20 mouse cellular contexts compared by ENCODE assay signal in genomic region chr2:164859640-164860432, GRCm38 (mm10). TPM values are rescaled to one million over a fixed set of nuclear protein-coding genes. Genes with fewer than 3 reads are reported as not detected.
DNase-seq lines count a peak whose midpoint lies in the region; ATAC-seq and TF ChIP-seq lines count a peak whose summit lies in the region.
"Had no signal": no experiment of that assay in that cellular context is flagged by ENCODE, and none has a peak within 500 bp of the region (broad histone marks: within the 10 kb centered on the region; RNA-seq: fewer than 3 reads in every experiment).

No protein-coding gene starts in this region.

- no peaks in the 10 kb centered on the region for H3K36me3 ChIP-seq in intestine, embryonic 16.5 days (ENCODE audit: control insufficient read depth, insufficient read depth, low read length)
- H3K36me3 ChIP-seq in stomach, postnatal 0 days (ENCODE audit: control insufficient read depth, insufficient read depth, low read length) = no peaks in the 10 kb centered on the region
- H3K36me3 ChIP-seq: embryonic facial prominence, embryonic 15.5 days; forebrain, embryonic 15.5 days; heart, embryonic 12.5 days; hindbrain, embryonic 13.5 days; midbrain, embryonic 10.5 days had no signal

- intact Hi-C loops in left cerebral cortex, postnatal 25 days (cut with DNase I) = no loop called here

- TF ChIP-seq CTCF in stomach, postnatal 0 days (IDR thresholded peaks at IDR 0.05; ENCODE audit: low read depth) = no peak

- peak overlapping the region; percentile 24; the same call in 1 of the 2 replicates for H3K9ac ChIP-seq in intestine, embryonic 16.5 days (ENCODE audit: low read depth, low read length)
- no peak overlapping the region for H3K9ac ChIP-seq in stomach, postnatal 0 days (ENCODE audit: low read length)
- H3K9ac ChIP-seq: embryonic facial prominence, embryonic 15.5 days; forebrain, embryonic 15.5 days; heart, embryonic 12.5 days; hindbrain, embryonic 13.5 days had no signal

- no peak for TF ChIP-seq EP300 in stomach, postnatal 0 days (optimal IDR thresholded peaks at IDR 0.05)

- no peaks in the 10 kb centered on the region for H3K9me3 ChIP-seq in intestine, embryonic 16.5 days (ENCODE audit: control insufficient read depth, low read length)
- no peaks in the 10 kb centered on the region for H3K9me3 ChIP-seq in stomach, postnatal 0 days (ENCODE audit: control insufficient read depth, low read length)
- H3K9me3 ChIP-seq: embryonic facial prominence, embryonic 15.5 days; forebrain, embryonic 15.5 days; heart, embryonic 12.5 days; hindbrain, embryonic 13.5 days; midbrain, embryonic 10.5 days had no signal

- H3K4me2 ChIP-seq in intestine, embryonic 16.5 days (ENCODE audit: low read depth, low read length) = no peak overlapping the region
- H3K4me2 ChIP-seq in stomach, postnatal 0 days (replicated peaks; ENCODE audit: low read depth) = no peak overlapping the region
- H3K4me2 ChIP-seq: embryonic facial prominence, embryonic 15.5 days; forebrain, embryonic 15.5 days; heart, embryonic 12.5 days; hindbrain, embryonic 13.5 days had no signal

- DNase-seq in adrenal gland, postnatal 14 days = peak; percentile 48
- no peak for DNase-seq in adrenal gland, postnatal 36 days
- DNase-seq in liver = peak; percentile 39
- peak; percentile 30 for DNase-seq in stomach, postnatal 0 days (ENCODE audit: low spot score)
- no peak for DNase-seq in cerebellum, adult 9-10 months
- no peak for DNase-seq in left cerebral cortex, postnatal 25 days (ENCODE audit: low spot score in 2 of 2)
- no peak for DNase-seq in left cerebral cortex, adult 9 months (ENCODE audit: low spot score in 2 of 2)
- DNase-seq: gastrocnemius, postnatal 14 days; right cerebral cortex, postnatal 25 days had no signal

- peak overlapping the region; percentile 37 for H3K27ac ChIP-seq in intestine, embryonic 16.5 days (ENCODE audit: low read length)
- no peak overlapping the region for H3K27ac ChIP-seq in stomach, postnatal 0 days (replicated peaks)
- H3K27ac ChIP-seq: embryonic facial prominence, embryonic 15.5 days; forebrain, embryonic 15.5 days; hindbrain, embryonic 13.5 days; midbrain, embryonic 10.5 days had no signal

- H3K4me1 ChIP-seq in intestine, embryonic 16.5 days (ENCODE audit: control insufficient read depth, insufficient read depth, low read length) = peaks cover 37% of the 10 kb centered on the region
- peaks cover 8% of the 10 kb centered on the region; the same call in 1 of the 2 replicates for H3K4me1 ChIP-seq in stomach, postnatal 0 days (replicated peaks; ENCODE audit: control insufficient read depth, insufficient read depth)

- no peak overlapping the region for H3K4me3 ChIP-seq in intestine, embryonic 16.5 days (ENCODE audit: low read length)
- H3K4me3 ChIP-seq in stomach, postnatal 0 days (ENCODE audit: low read depth, low read length) = no peak overlapping the region
- H3K4me3 ChIP-seq: embryonic facial prominence, embryonic 15.5 days; forebrain, embryonic 15.5 days; heart, embryonic 12.5 days; hindbrain, embryonic 13.5 days; midbrain, embryonic 10.5 days had no signal

- peak; percentile 78 for ATAC-seq in intestine, embryonic 16.5 days
- ATAC-seq in stomach, postnatal 0 days (ENCODE audit: low FRiP score, low TSS enrichment) = peak; percentile 53
- ATAC-seq: forebrain, embryonic 15.5 days had no signal

- whole genome bisulfite sequencing in intestine, embryonic 16.5 days = 58% methylated on average over 9 of the region's 9 CpGs
- WGBS in stomach, postnatal 0 days = 68% methylated on average over 9 of the region's 9 CpGs

- H3K27me3 ChIP-seq in intestine, embryonic 16.5 days (replicated peaks; ENCODE audit: control insufficient read depth, insufficient read depth, low read length) = peaks cover 16% of the 10 kb centered on the region
- no peaks in the 10 kb centered on the region for H3K27me3 ChIP-seq in stomach, postnatal 0 days (ENCODE audit: control insufficient read depth, insufficient read depth, low read length)

RNA-seq across cellular contexts. Expression of gene Pltp, which starts 2.3 kb away (rescaled TPM):
- total RNA-seq in adrenal gland, postnatal 14 days (2021) = 35.4 and 36.2 TPM in 2 replicates
- total RNA-seq in adrenal gland, postnatal 36 days (2021) = 10 to 100 TPM; 21.1 to 34.7 TPM
- 31.4 and 31.5 TPM in 2 replicates for polyA plus RNA-seq in intestine, embryonic 16.5 days (2015; fragmentation: Nextera tagmentation; extraction: Ambion mirVana)
- 42.7 and 44.2 TPM in 2 replicates for polyA plus RNA-seq in stomach, postnatal 0 days (2015; fragmentation: Nextera tagmentation; extraction: Ambion mirVana)
- total RNA-seq in left cerebral cortex, postnatal 25 days (2021) = 10 to 100 TPM; 77.5 to 82.0 TPM

RNA-seq across cellular contexts. Expression of gene Pcif1, which starts 19.3 kb away (rescaled TPM):
- total RNA-seq in adrenal gland, postnatal 14 days (2021) = 42.3 and 54.0 TPM in 2 replicates
- 10 to 100 TPM; 45.4 to 53.9 TPM for total RNA-seq in adrenal gland, postnatal 36 days (2021)
- polyA plus RNA-seq in intestine, embryonic 16.5 days (2015; fragmentation: Nextera tagmentation; extraction: Ambion mirVana) = 57.9 and 64.0 TPM in 2 replicates
- polyA plus RNA-seq in stomach, postnatal 0 days (2015; fragmentation: Nextera tagmentation; extraction: Ambion mirVana) = 49.2 and 51.4 TPM in 2 replicates
- 10 to 100 TPM; 36.8 to 39.8 TPM for total RNA-seq in left cerebral cortex, postnatal 25 days (2021)

RNA-seq across cellular contexts. Expression of gene Neurl2, which starts 26.6 kb away (rescaled TPM):
- 2.4 and 3.5 TPM in 2 replicates for total RNA-seq in adrenal gland, postnatal 14 days (2021)
- 1 to 10 TPM; 2.1 to 2.5 TPM for total RNA-seq in adrenal gland, postnatal 36 days (2021)
- 6.1 and 7.5 TPM in 2 replicates for polyA plus RNA-seq in intestine, embryonic 16.5 days (2015; fragmentation: Nextera tagmentation; extraction: Ambion mirVana)
- 4.6 and 5.3 TPM in 2 replicates for polyA plus RNA-seq in stomach, postnatal 0 days (2015; fragmentation: Nextera tagmentation; extraction: Ambion mirVana)
- 1 to 10 TPM; 2.2 to 4.0 TPM for total RNA-seq in left cerebral cortex, postnatal 25 days (2021)

RNA-seq across cellular contexts. Expression of gene Ctsa, which starts 27.2 kb away (rescaled TPM):
- 104 and 116 TPM in 2 replicates for total RNA-seq in adrenal gland, postnatal 14 days (2021)
- 100 to 1,000 TPM; 105 to 112 TPM for total RNA-seq in adrenal gland, postnatal 36 days (2021)
- polyA plus RNA-seq in intestine, embryonic 16.5 days (2015; fragmentation: Nextera tagmentation; extraction: Ambion mirVana) = 418 and 551 TPM in 2 replicates
- polyA plus RNA-seq in stomach, postnatal 0 days (2015; fragmentation: Nextera tagmentation; extraction: Ambion mirVana) = 107 and 114 TPM in 2 replicates
- total RNA-seq in left cerebral cortex, postnatal 25 days (2021) = 100 to 1,000 TPM in 1 of 2 experiments, 10 to 100 TPM in 1; 86.2 to 102 TPM

RNA-seq across cellular contexts. Expression of gene Spata25, which starts 31.5 kb away (rescaled TPM):
- not detected in 2 replicates for total RNA-seq in adrenal gland, postnatal 14 days (2021)
- not detected for total RNA-seq in adrenal gland, postnatal 36 days (2021)
- not detected in 2 replicates for polyA plus RNA-seq in intestine, embryonic 16.5 days (2015; fragmentation: Nextera tagmentation; extraction: Ambion mirVana)
- polyA plus RNA-seq in stomach, postnatal 0 days (2015; fragmentation: Nextera tagmentation; extraction: Ambion mirVana) = not detected in 2 replicates
- total RNA-seq in left cerebral cortex, postnatal 25 days (2021) = not detected
- total RNA-seq: adrenal gland, adult 18-20 months had no signal
- polyA plus RNA-seq: embryonic facial prominence, embryonic 15.5 days; forebrain, embryonic 15.5 days; heart, embryonic 12.5 days; hindbrain, embryonic 13.5 days; large intestine, adult 2 months; lung, embryonic 16.5 days; midbrain, embryonic 10.5 days; stomach, embryonic 14.5 days; urinary bladder, adult 2 months had no signal

Comparison
In these comparisons a context has a peak if more than half of its experiments do, and no peak if none do; other contexts are left out.
1. DNase-seq: peak in adrenal gland, postnatal 14 days (single experiment), liver (single experiment) and stomach, postnatal 0 days (single experiment); none in adrenal gland, postnatal 36 days (0 of 2), cerebellum, adult 9-10 months (single experiment), left cerebral cortex, postnatal 25 days (0 of 2) and left cerebral cortex, adult 9 months (0 of 2).